Mouse (Mus musculus): ENCODE measurements around the gene Tgfbrap1.
"Not testable (repeated sequence)": the region's sequence is repeated elsewhere in the genome, so short reads cannot be mapped to it uniquely, and the experiment has no call there.

Gene Tgfbrap1

GRCm38 (mm10) chr1:43098031-43098984 is at the start of gene Tgfbrap1, which contains the start of gene AI597479:
Gene Tgfbrap1 (minus strand): TSS chr1:43098637.
Gene AI597479 (plus strand): TSS chr1:43098710.
- peak; percentile 97 for DNase-seq (ENCODE audit: inconsistent ontology term)

GRCm38 (mm10) chr1:43147474-43147873 is 49.0 kb upstream of the Tgfbrap1 start:
- DNase-seq (ENCODE audit: inconsistent ontology term), result no peak

GRCm38 (mm10) chr1:43145388-43145787 is 47.0 kb upstream of the Tgfbrap1 start:
- no peak for DNase-seq (ENCODE audit: inconsistent ontology term)

- no peak for DNase-seq (ENCODE audit: inconsistent ontology term)
Measured at GRCm38 (mm10) chr1:43144338-43144906, 46.0 kb upstream of the Tgfbrap1 start.

- no peak for DNase-seq (ENCODE audit: inconsistent ontology term)
Measured at GRCm38 (mm10) chr1:43143791-43144190, 45.4 kb upstream of the Tgfbrap1 start.

- peak; percentile 45 for DNase-seq (ENCODE audit: inconsistent ontology term)
Measured at GRCm38 (mm10) chr1:43143284-43143683, 44.8 kb upstream of the Tgfbrap1 start.

- peak; percentile 65 for DNase-seq (ENCODE audit: inconsistent ontology term)
Measured at GRCm38 (mm10) chr1:43142849-43143248, 44.4 kb upstream of the Tgfbrap1 start.

- peak; percentile 88 for DNase-seq (ENCODE audit: inconsistent ontology term)
Measured at GRCm38 (mm10) chr1:43141555-43141961, 43.1 kb upstream of the Tgfbrap1 start.

GRCm38 (mm10) chr1:43139587-43140266 is 41.3 kb upstream of the Tgfbrap1 start:
- DNase-seq (ENCODE audit: inconsistent ontology term), result peak; percentile 60

GRCm38 (mm10) chr1:43138268-43138812 is 39.9 kb upstream of the Tgfbrap1 start:
- no peak for DNase-seq (ENCODE audit: inconsistent ontology term)

- DNase-seq (ENCODE audit: inconsistent ontology term), result no peak
Measured at GRCm38 (mm10) chr1:43137334-43137733, 38.9 kb upstream of the Tgfbrap1 start.

- DNase-seq (ENCODE audit: inconsistent ontology term), result not testable (repeated sequence)
Measured at GRCm38 (mm10) chr1:43136488-43137029, 38.1 kb upstream of the Tgfbrap1 start.

GRCm38 (mm10) chr1:43131591-43131990 is 33.2 kb upstream of the Tgfbrap1 start:
- no peak for DNase-seq (ENCODE audit: inconsistent ontology term)

GRCm38 (mm10) chr1:43130219-43130981 is 32.0 kb upstream of the Tgfbrap1 start:
- DNase-seq (ENCODE audit: inconsistent ontology term), result no peak

- peak; percentile 96 for DNase-seq (ENCODE audit: inconsistent ontology term)
Measured at GRCm38 (mm10) chr1:43127820-43128610, 29.6 kb upstream of the Tgfbrap1 start.

GRCm38 (mm10) chr1:43127196-43127595 is 28.8 kb upstream of the Tgfbrap1 start:
- DNase-seq (ENCODE audit: inconsistent ontology term), result no peak

- DNase-seq (ENCODE audit: inconsistent ontology term), result peak; percentile 56
Measured at GRCm38 (mm10) chr1:43124726-43125125, 26.3 kb upstream of the Tgfbrap1 start.

- no peak for DNase-seq (ENCODE audit: inconsistent ontology term)
Measured at GRCm38 (mm10) chr1:43122616-43123015, 24.2 kb upstream of the Tgfbrap1 start.

GRCm38 (mm10) chr1:43120950-43121349 is 22.5 kb upstream of the Tgfbrap1 start:
- DNase-seq (ENCODE audit: inconsistent ontology term), result no peak

- DNase-seq (ENCODE audit: inconsistent ontology term), result no peak
Measured at GRCm38 (mm10) chr1:43117435-43117834, 19.0 kb upstream of the Tgfbrap1 start.
